Mouse (Mus musculus) stomach, postnatal 0 days (tissue): ENCODE results near the gene Hpgd.
"Not testable (repeated sequence)": the region's sequence is repeated elsewhere in the genome, so short reads cannot be mapped to it uniquely, and the experiment has no call there.

Experiments used
- CTCF ChIP-seq: IDR thresholded peaks from 2 replicates; pipeline ENCODE4 v1.5.1; 2016; ENCODE audit warnings: antibody characterized with exemption, low read depth, mild to moderate bottlenecking, moderate library complexity
- EP300 ChIP-seq: optimal IDR thresholded peaks from 2 replicates; pipeline ENCODE3; 2016; ENCODE audit warnings: antibody characterized with exemption

DNA sequence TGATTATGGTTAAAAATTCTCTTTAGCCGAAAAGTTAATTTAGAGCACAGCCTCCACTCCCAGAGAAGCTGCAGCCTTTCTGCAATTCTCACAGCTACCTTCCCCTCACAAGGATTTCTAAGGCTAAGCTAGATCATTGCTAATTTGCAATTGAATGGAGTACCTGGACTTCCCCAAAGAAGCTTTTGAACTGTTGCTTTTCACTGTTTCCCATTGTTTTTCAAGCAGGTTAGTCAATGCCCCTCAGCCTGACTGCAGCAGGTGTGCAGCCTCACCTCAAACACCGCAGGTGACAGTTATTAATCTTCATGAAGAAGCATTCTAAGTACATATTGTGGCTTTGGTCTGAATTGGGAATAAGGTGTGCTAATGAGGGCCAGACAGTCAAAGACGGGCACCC is 42.7 kb upstream of the Hpgd start:
- not testable (repeated sequence) for TF ChIP-seq CTCF, EP300
